Mouse (Mus musculus) adrenal gland, postnatal 10 days (tissue): ENCODE measurements at regions not wholly inside any gene's neighbourhood (a gene's known extent, or its start where the extent isn't known, plus 50 kb on each side); places are given as distances from the start of the nearest gene placed in this dataset.

ENCODE experiments used
- DNase-seq: peaks from one replicate; pipeline ENCODE4 v3.0.0; 2021; ENCODE audit warnings: mixed read lengths

- DNase-seq = no peak
These were observed 276.5 kb upstream of the Cdyl start for GRCm38 (mm10) chr13:35383000-35383623.

GRCm38 (mm10) chr13:35383624-35384018 is 276.0 kb upstream of the Cdyl start:
- DNase-seq = peak; percentile 58

- no peak for DNase-seq
These were observed 271.3 kb upstream of the Cdyl start for GRCm38 (mm10) chr13:35388380-35388779.

- DNase-seq = no peak
These were observed 269.7 kb upstream of the Cdyl start for GRCm38 (mm10) chr13:35389781-35390525.

- no peak for DNase-seq
These were observed 269.1 kb upstream of the Cdyl start for GRCm38 (mm10) chr13:35390526-35390880.

- no peak for DNase-seq
These were observed 267.5 kb upstream of the Cdyl start for GRCm38 (mm10) chr13:35392167-35392566.

- DNase-seq = no peak
These were observed 264.4 kb upstream of the Cdyl start for GRCm38 (mm10) chr13:35395192-35395591.

GRCm38 (mm10) chr13:35395630-35396029 is 264.0 kb upstream of the Cdyl start:
- peak; percentile 52 for DNase-seq

GRCm38 (mm10) chr13:35397166-35397565 is 262.5 kb upstream of the Cdyl start:
- no peak for DNase-seq

GRCm38 (mm10) chr13:35398192-35398591 is 261.4 kb upstream of the Cdyl start:
- DNase-seq = no peak

GRCm38 (mm10) chr13:35402856-35403255 is 256.8 kb upstream of the Cdyl start:
- DNase-seq = peak; percentile 10

GRCm38 (mm10) chr13:35404428-35404827 is 255.2 kb upstream of the Cdyl start:
- no peak for DNase-seq

GRCm38 (mm10) chr13:35405384-35405783 is 254.2 kb upstream of the Cdyl start:
- peak; percentile 49 for DNase-seq

- no peak for DNase-seq
These were observed 242.1 kb upstream of the Cdyl start for GRCm38 (mm10) chr13:35417500-35417899.

- no peak for DNase-seq
These were observed 239.6 kb upstream of the Cdyl start for GRCm38 (mm10) chr13:35420076-35420475.

- DNase-seq = no peak
These were observed 233.6 kb upstream of the Cdyl start for GRCm38 (mm10) chr13:35426061-35426460.

GRCm38 (mm10) chr13:35435173-35435572 is 224.5 kb upstream of the Cdyl start:
- no peak for DNase-seq

GRCm38 (mm10) chr13:35447661-35448060 is 212.0 kb upstream of the Cdyl start:
- DNase-seq = no peak

GRCm38 (mm10) chr13:35452420-35452819 is 207.2 kb upstream of the Cdyl start:
- DNase-seq = no peak

GRCm38 (mm10) chr13:35453222-35453914 is 206.3 kb upstream of the Cdyl start:
- no peak for DNase-seq

GRCm38 (mm10) chr13:35460051-35460450 is 199.6 kb upstream of the Cdyl start:
- DNase-seq = no peak

GRCm38 (mm10) chr13:35463231-35463630 is 196.4 kb upstream of the Cdyl start:
- DNase-seq = peak; percentile 48

- peak; percentile 35 for DNase-seq
These were observed 195.8 kb upstream of the Cdyl start for GRCm38 (mm10) chr13:35463850-35464249.
